In the genomic region with DNA sequence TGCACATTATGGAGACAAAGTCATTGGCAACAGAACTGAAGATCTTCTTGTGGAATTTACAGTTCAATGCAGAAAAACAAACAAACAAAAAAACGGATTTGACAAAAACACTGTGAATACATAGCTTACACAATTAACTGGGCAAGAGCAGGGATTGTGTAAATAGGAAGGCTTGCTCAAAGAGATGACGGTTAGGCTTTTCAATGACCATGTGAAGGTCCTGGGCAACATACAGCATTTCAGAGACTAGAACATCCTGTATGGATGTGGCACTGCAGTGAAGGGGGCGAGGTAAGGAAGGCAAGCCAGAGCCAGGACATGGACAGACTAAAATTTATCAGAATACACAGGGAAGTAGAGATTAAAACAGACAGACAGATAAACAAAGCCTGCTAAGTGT, we compare ENCODE assay signal across 27 mouse cellular contexts. TPM values are rescaled to one million over a fixed set of nuclear protein-coding genes. Genes with fewer than 3 reads are reported as not detected.
"Had no signal": no experiment of that assay in that cellular context is flagged by ENCODE, and none has a peak within 500 bp of the region (broad histone marks: within the 10 kb centered on the region; RNA-seq: fewer than 3 reads in every experiment).

No protein-coding gene starts in this region.

- H3K4me3 ChIP-seq: liver, embryonic 13.5 days; liver, embryonic 15.5 days; lung, embryonic 15.5 days; midbrain, embryonic 10.5 days; midbrain, embryonic 12.5 days; myocyte; neural tube, embryonic 13.5 days; neural tube, embryonic 15.5 days; stomach, embryonic 15.5 days had no signal

- H3K27ac ChIP-seq: liver, embryonic 13.5 days; liver, embryonic 15.5 days; lung, embryonic 15.5 days; midbrain, embryonic 10.5 days; midbrain, embryonic 12.5 days; neural tube, embryonic 13.5 days; neural tube, embryonic 15.5 days; stomach, embryonic 15.5 days; stomach, postnatal 0 days had no signal

- DNase-seq: liver, embryonic 13.5 days; lung, adult 2 months; lung, postnatal 10 days; lung, postnatal 4 days; midbrain, embryonic 14.5 days; retina, postnatal 1 day; right cerebral cortex, adult 18-20 months; right cerebral cortex, postnatal 25 days; right cerebral cortex, postnatal 4 days; spleen, adult 18-20 months; thymus, adult 2 months; thymus, postnatal 25 days; thymus, postnatal 4 days had no signal

- H3K36me3 ChIP-seq: lung, embryonic 15.5 days; midbrain, embryonic 12.5 days; neural tube, embryonic 15.5 days; stomach, embryonic 15.5 days had no signal

- H3K27me3 ChIP-seq: liver, embryonic 13.5 days; liver, embryonic 15.5 days; lung, embryonic 15.5 days; midbrain, embryonic 12.5 days; neural tube, embryonic 13.5 days; neural tube, embryonic 15.5 days; stomach, embryonic 15.5 days had no signal

- H3K4me1 ChIP-seq: liver, embryonic 15.5 days; lung, embryonic 15.5 days; midbrain, embryonic 10.5 days; midbrain, embryonic 12.5 days; neural tube, embryonic 13.5 days; neural tube, embryonic 15.5 days; stomach, embryonic 15.5 days had no signal

- ATAC-seq: midbrain, embryonic 16.5 days had no signal

- H3K4me2 ChIP-seq: liver, embryonic 13.5 days; liver, embryonic 15.5 days; lung, embryonic 15.5 days; midbrain, embryonic 12.5 days; neural tube, embryonic 13.5 days; neural tube, embryonic 15.5 days; stomach, embryonic 15.5 days had no signal

- H3K9me3 ChIP-seq: liver, embryonic 13.5 days; liver, embryonic 15.5 days; lung, embryonic 15.5 days; midbrain, embryonic 10.5 days; midbrain, embryonic 12.5 days; neural tube, embryonic 13.5 days; neural tube, embryonic 15.5 days; stomach, embryonic 15.5 days had no signal

- H3K9ac ChIP-seq: liver, embryonic 13.5 days; liver, embryonic 15.5 days; lung, embryonic 15.5 days; midbrain, embryonic 12.5 days; neural tube, embryonic 13.5 days; neural tube, embryonic 15.5 days; stomach, embryonic 15.5 days had no signal

RNA-seq across cellular contexts. Expression of gene 1700019A02Rik, which starts 2.2 kb away (rescaled TPM):
- total RNA-seq: liver, adult 2 months; megakaryocyte-erythroid progenitor cell, adult 5-6 weeks had no signal
- polyA plus RNA-seq: liver, adult 2 months; liver, embryonic 13.5 days; liver, embryonic 15.5 days; lung, adult 2 months; lung, embryonic 15.5 days; midbrain, embryonic 10.5 days; midbrain, embryonic 12.5 days; midbrain, embryonic 14.5 days; midbrain, embryonic 16.5 days; myocyte; neural tube, embryonic 11.5 days; neural tube, embryonic 13.5 days; neural tube, embryonic 15.5 days; small intestine, adult 2 months; stomach, embryonic 15.5 days; stomach, postnatal 0 days; thymus, adult 2 months had no signal
